9 mouse cellular contexts compared by ENCODE assay signal in genomic region chr15:25932937-25933684, GRCm38 (mm10). TPM values are rescaled to one million over a fixed set of nuclear protein-coding genes. Genes with fewer than 3 reads are reported as not detected.
DNase-seq lines count a peak whose midpoint lies in the region; ATAC-seq and TF ChIP-seq lines count a peak whose summit lies in the region.
"Had no signal": no experiment of that assay in that cellular context is flagged by ENCODE, and none has a peak within 500 bp of the region (broad histone marks: within the 10 kb centered on the region; RNA-seq: fewer than 3 reads in every experiment).

No protein-coding gene starts in this region.

- 33% methylated on average over 16 of the region's 16 CpGs for WGBS in lung, embryonic 14.5 days
- WGBS in hindbrain, embryonic 11.5 days: 63% methylated on average over 16 of the region's 16 CpGs

- H3K9ac ChIP-seq in ES-E14 (ENCODE audit: insufficient read depth, low read depth, low read length, poor library complexity, severe bottlenecking): peak overlapping the region; percentile 52; the same call in 1 of the 2 replicates
- no peak overlapping the region for H3K9ac ChIP-seq in lung, embryonic 14.5 days
- H3K9ac ChIP-seq in hindbrain, embryonic 11.5 days (ENCODE audit: low read depth, low read length): no peak overlapping the region
- H3K9ac ChIP-seq: limb, embryonic 13.5 days had no signal

- H3K27ac ChIP-seq in ES-E14 (ENCODE audit: insufficient read depth, low read depth, low read length, poor library complexity, severe bottlenecking): no peak overlapping the region
- H3K27ac ChIP-seq in lung, embryonic 14.5 days (ENCODE audit: low read depth): no peak overlapping the region
- no peak overlapping the region for H3K27ac ChIP-seq in hindbrain, embryonic 11.5 days (ENCODE audit: low read depth, low read length)
- H3K27ac ChIP-seq: limb, embryonic 13.5 days had no signal

- peaks cover 0 to 1% of the 10 kb centered on the region in 2 experiments; a peak in 1 of 4 replicates for H3K4me1 ChIP-seq in ES-E14 (ENCODE audit: control insufficient read depth in 2 of 2, insufficient read depth in 2 of 2, low read length in 2 of 2, poor library complexity in 1 of 2)
- no peaks in the 10 kb centered on the region for H3K4me1 ChIP-seq in lung, embryonic 14.5 days (ENCODE audit: insufficient read depth)
- no peaks in the 10 kb centered on the region for H3K4me1 ChIP-seq in hindbrain, embryonic 11.5 days (replicated peaks; ENCODE audit: control insufficient read depth, insufficient read depth, low read length)

- no peak overlapping the region for H3K4me2 ChIP-seq in lung, embryonic 14.5 days
- no peak overlapping the region for H3K4me2 ChIP-seq in hindbrain, embryonic 11.5 days (replicated peaks; ENCODE audit: low read depth, low read length)
- H3K4me2 ChIP-seq: limb, embryonic 13.5 days had no signal

- TF ChIP-seq CTCF in lung, embryonic 14.5 days (IDR thresholded peaks at IDR 0.05; ENCODE audit: low read depth): no peak

- H3K4me3 ChIP-seq in ES-E14 (ENCODE audit: insufficient read depth in 1 of 2, low read depth in 1 of 2, low read length in 2 of 2, poor library complexity in 1 of 2, severe bottlenecking in 1 of 2): peak overlapping the region in 1 of 2 experiments; percentile 24; a peak in 1 of 4 replicates
- H3K4me3 ChIP-seq in lung, embryonic 14.5 days (ENCODE audit: low read depth, low read length): no peak overlapping the region
- no peak overlapping the region for H3K4me3 ChIP-seq in hindbrain, embryonic 11.5 days (ENCODE audit: low read depth, low read length)
- H3K4me3 ChIP-seq: limb, embryonic 13.5 days had no signal

- peak; percentile 50 for ATAC-seq in lung, embryonic 14.5 days (ENCODE audit: insufficient read depth)
- no peak for ATAC-seq in hindbrain, embryonic 11.5 days (ENCODE audit: low FRiP score)

- no peaks in the 10 kb centered on the region for H3K27me3 ChIP-seq in lung, embryonic 14.5 days (ENCODE audit: insufficient read depth, low read length)
- no peaks in the 10 kb centered on the region for H3K27me3 ChIP-seq in hindbrain, embryonic 11.5 days (ENCODE audit: control insufficient read depth, insufficient read depth, low read length)
- H3K27me3 ChIP-seq: limb, embryonic 13.5 days had no signal

- no peaks in the 10 kb centered on the region for H3K36me3 ChIP-seq in ES-E14 (ENCODE audit: control insufficient read depth, insufficient read depth, low read length, poor library complexity, severe bottlenecking)
- no peaks in the 10 kb centered on the region for H3K36me3 ChIP-seq in lung, embryonic 14.5 days (ENCODE audit: insufficient read depth)
- no peaks in the 10 kb centered on the region for H3K36me3 ChIP-seq in hindbrain, embryonic 11.5 days (ENCODE audit: control insufficient read depth, insufficient read depth, low read length)
- H3K36me3 ChIP-seq: limb, embryonic 13.5 days had no signal

- intact Hi-C loops in heart, postnatal 25 days (cut with DNase I): no loop called here

- peak; percentile 19 to 45 for DNase-seq in cerebellum, adult 18-20 months
- DNase-seq in cerebellum, postnatal 4 days (ENCODE audit: low spot score in 2 of 2): no peak
- DNase-seq in ES-E14 (ENCODE audit: low read depth, low spot score): no peak
- DNase-seq in cerebellum, postnatal 14 days: peak; percentile 43 to 61
- DNase-seq in heart, postnatal 25 days (ENCODE audit: low spot score): peak; percentile 67
- peak; percentile 43 for DNase-seq in lung, embryonic 14.5 days
- DNase-seq in right cerebral cortex, postnatal 36 days (ENCODE audit: low spot score in 2 of 2): no peak
- no peak for DNase-seq in hindbrain, embryonic 11.5 days (ENCODE audit: low spot score)

- no peaks in the 10 kb centered on the region for H3K9me3 ChIP-seq in ES-E14 (ENCODE audit: control insufficient read depth, insufficient read depth, low read depth, low read length)
- H3K9me3 ChIP-seq in lung, embryonic 14.5 days (ENCODE audit: low read depth, low read length): no peaks in the 10 kb centered on the region
- no peaks in the 10 kb centered on the region for H3K9me3 ChIP-seq in hindbrain, embryonic 11.5 days (ENCODE audit: control insufficient read depth, low read length)
- H3K9me3 ChIP-seq: limb, embryonic 13.5 days had no signal

- in situ Hi-C loops in ES-E14 (cut with MboI; ENCODE audit: low sequenced_read_pairs in 2 of 2, unreplicated experiment in 2 of 2): no loop called here

TF ChIP-seq in ES-E14, 5 proteins besides CTCF, POLR2A, EP300 and RAD21:
- TF ChIP-seq MAFK (IDR thresholded peaks at IDR 0.05; ENCODE audit: insufficient read depth, low read depth, low read length) (no peak), ZC3H11A (IDR thresholded peaks at IDR 0.05; ENCODE audit: borderline replicate concordance, low read depth, low read length) (no peak), CHD2 (IDR thresholded peaks at IDR 0.05; ENCODE audit: low read depth, low read length) (no peak), ZNF384 (IDR thresholded peaks at IDR 0.05; ENCODE audit: low read depth, low read length) (no peak), HCFC1 (IDR thresholded peaks at IDR 0.05; ENCODE audit: borderline replicate concordance, insufficient read depth, low read length) (no peak)

RNA-seq across cellular contexts. Expression of gene Zfp622, which starts 51.1 kb away (rescaled TPM):
- total RNA-seq in ES-E14 (2012; rRNA removed): 53.2 and 65.9 TPM in 2 replicates
- 10 to 100 TPM; 21.1 to 22.2 TPM for total RNA-seq in heart, postnatal 25 days (2021)
- 26.2 and 28.4 TPM in 2 replicates for polyA plus RNA-seq in lung, embryonic 14.5 days (2014; fragmentation: Nextera tagmentation; extraction: Ambion mirVana)
- polyA plus RNA-seq in hindbrain, embryonic 11.5 days (2014; fragmentation: Nextera tagmentation; extraction: Ambion mirVana): 34.8 and 35.0 TPM in 2 replicates

Comparison
In these comparisons a context has a peak if more than half of its experiments do, and no peak if none do; other contexts are left out.
1. DNase-seq: peak in cerebellum, adult 18-20 months (2 of 2), cerebellum, postnatal 14 days (2 of 2), heart, postnatal 25 days (single experiment) and lung, embryonic 14.5 days (single experiment); none in cerebellum, postnatal 4 days (0 of 2), ES-E14 (single experiment), right cerebral cortex, postnatal 36 days (0 of 2) and hindbrain, embryonic 11.5 days (single experiment).